Mouse (Mus musculus) NIH3T3 (cell line): Measurements from ENCODE around the gene Aqp6.

Experiments used
- DNase-seq: peaks from one replicate; pipeline ENCODE4 v3.0.0-alpha.2; 2012; ENCODE audit warnings: low read depth

The Aqp6 gene

DNA sequence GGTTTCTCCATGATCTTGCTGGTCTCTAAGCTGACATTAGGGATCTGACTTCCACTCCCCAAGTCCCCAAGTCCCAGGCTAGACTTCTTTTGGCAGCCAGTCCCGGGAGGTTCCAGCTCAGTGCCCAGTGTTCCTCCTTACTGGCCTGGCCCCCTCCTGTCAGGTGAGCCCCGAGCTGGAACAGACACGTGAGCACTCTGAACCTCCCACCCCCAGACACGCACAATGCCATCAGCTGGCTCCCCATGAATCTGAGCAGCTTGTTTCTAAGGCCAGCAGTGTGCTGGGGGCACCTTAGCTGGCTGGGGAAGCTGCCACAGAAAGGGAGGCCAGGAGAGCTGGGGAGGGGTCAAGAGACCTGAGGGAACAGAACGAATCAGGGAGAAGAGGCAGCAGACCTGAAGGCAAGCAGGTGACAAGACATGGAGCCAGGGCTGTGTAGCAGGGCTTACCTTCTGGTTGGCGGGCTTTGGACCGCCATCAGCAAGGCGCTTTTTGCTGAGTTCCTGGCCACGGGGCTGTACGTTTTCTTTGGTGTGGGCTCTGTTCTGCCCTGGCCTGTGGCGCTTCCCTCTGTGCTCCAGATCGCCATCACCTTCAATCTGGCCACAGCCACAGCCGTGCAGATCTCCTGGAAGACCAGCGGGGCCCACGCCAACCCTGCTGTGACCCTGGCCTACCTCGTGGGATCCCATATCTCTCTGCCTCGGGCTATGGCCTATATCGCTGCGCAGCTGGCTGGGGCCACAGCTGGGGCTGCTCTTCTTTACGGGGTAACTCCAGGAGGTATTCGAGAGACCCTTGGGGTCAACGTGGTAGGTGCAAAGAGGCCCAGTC lies at the start of gene Aqp6:
Gene Aqp6, plus strand, starts transcription at position 415 of the 837 bp plus-strand sequence.
- DNase-seq, result no peak

DNA sequence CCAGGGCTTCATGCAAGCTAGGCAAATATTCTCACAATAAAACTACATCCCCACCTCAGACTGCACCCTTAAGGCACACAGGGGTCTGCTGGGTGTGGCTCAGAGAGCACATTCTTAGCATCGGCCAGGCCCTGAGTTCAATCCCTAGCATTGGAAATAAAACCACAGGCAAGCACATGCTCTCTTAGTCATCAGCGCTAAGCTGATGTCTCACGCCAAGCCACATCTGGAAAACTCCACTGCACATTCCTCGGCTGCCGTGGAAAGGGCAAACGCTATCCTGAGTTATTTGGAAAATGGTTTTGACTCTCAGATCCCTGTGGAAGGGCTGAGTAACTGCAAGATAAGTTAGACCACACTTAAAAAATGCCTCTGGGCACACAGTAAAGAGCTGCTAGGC lies 47.4 kb upstream of the Aqp6 start:
- DNase-seq, result peak; percentile 96

DNA sequence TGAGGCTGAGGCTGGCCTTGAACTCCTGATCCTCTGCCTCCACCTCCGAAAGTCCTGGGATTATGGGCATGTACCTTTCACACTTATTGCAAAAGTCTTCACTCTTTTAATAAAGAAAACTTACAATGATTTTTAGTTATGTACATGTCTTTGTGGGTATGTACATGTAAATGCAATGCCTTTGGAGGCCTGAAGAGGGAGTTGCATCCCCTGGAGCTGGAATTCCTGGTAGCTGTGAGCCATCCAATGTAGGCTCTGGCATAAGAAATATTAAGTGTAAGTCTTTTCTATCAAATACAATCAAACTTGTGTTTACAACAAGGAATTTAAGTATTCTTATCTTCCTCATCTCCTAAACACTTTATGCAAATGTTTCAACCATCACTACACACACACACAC lies 42.3 kb upstream of the Aqp6 start:
- DNase-seq, result no peak

GRCm38 (mm10) chr15:99560246-99560645 lies 41.0 kb upstream of the Aqp6 start:
- DNase-seq, result peak; percentile 70

GRCm38 (mm10) chr15:99567371-99567770 lies 33.8 kb upstream of the Aqp6 start:
- peak; percentile 58 for DNase-seq

DNA sequence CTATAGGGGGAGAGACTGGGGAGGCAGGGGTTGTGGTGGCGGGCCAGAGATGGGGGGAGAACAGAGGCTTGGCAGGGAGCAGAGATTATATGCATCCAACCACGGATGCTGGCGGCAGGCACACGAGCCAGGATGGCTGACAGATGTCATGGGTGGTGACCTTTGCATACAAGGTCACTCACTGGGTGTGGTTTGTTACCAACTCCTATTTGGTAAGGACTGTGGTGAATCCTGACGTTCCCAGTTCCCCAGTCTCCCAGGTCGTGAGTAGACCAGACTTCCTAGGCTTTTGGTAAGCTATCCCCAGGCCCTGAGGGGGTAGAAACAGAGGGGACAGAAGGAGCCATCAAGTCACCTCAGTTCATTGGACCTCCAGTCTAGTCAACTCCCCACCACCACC lies 32.5 kb upstream of the Aqp6 start:
- no peak for DNase-seq

DNA sequence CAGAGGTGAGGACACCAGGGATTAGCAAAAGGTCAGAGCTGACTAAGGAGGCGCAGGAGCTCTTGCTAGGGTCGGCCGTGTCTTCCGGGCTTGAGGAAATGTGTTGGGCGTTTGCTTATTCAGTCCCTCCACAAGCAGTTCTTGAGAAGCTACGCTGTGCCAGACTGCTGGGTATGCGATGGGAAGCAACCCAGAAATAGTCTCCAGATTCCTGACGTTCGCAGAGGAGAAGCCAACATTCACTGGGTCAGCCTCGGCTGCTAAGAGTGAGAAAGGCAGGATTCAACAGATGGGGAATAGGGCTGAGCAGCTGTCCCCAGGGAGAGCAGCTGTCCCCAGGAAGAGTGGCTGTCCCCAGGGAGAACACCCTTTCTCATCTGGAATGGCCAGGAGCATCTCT lies 32.1 kb upstream of the Aqp6 start:
- no peak for DNase-seq

GRCm38 (mm10) chr15:99578802-99579485 lies 22.3 kb upstream of the Aqp6 start, which contains the start of gene Aqp2:
Gene Aqp2 (plus strand): TSS chr15:99579055.
- DNase-seq, result no peak

- DNase-seq, result peak; percentile 56
These were observed 17.5 kb upstream of the Aqp6 start for GRCm38 (mm10) chr15:99583463-99584344.

- DNase-seq, result peak; percentile 86
These were observed 16.6 kb upstream of the Aqp6 start for GRCm38 (mm10) chr15:99584407-99585202.

- DNase-seq, result peak; percentile 61
These were observed 15.5 kb upstream of the Aqp6 start for GRCm38 (mm10) chr15:99585741-99586140.

- DNase-seq, result no peak
These were observed 14.7 kb upstream of the Aqp6 start for GRCm38 (mm10) chr15:99586525-99586924.

DNA sequence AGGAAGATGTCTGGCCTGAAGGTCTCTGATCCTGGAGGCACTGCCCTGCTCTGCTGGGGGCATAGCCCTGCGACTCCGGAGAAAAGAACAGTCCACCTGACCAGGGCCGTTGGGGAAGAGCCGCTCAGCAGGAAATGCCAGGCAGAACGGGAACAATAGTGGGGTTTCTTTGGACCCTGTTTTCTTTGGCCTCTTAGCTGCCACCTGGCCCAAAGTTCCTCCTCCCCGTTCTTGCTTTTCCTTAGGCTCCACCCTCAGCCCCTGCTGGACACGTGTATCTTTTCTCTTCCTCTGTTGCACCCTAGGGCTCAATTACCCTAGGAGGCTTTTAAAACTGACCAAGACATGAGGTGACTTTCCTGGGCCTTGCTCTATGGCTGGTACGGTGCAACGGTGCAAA lies 12.0 kb upstream of the Aqp6 start:
- no peak for DNase-seq

DNA sequence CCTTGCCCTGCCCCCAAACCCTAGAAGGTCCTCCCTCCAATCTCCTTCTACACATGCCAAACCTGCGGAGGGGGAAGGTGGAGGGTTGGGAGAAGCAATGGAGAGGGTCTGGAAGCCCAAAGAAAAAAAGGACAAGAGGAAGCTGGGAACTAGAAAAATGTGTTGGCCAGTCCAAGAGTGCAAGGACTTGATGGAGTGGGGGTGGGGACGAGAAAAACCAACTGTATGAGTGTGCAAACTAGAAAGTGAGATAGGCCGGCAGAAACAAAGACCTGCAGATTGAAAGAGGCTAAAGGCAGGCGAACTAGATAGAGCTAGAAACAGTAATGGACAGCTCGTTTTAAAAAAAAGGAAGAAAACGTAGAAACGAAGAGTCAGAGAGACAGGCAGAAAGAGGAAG lies 11.5 kb upstream of the Aqp6 start:
- DNase-seq, result no peak

DNA sequence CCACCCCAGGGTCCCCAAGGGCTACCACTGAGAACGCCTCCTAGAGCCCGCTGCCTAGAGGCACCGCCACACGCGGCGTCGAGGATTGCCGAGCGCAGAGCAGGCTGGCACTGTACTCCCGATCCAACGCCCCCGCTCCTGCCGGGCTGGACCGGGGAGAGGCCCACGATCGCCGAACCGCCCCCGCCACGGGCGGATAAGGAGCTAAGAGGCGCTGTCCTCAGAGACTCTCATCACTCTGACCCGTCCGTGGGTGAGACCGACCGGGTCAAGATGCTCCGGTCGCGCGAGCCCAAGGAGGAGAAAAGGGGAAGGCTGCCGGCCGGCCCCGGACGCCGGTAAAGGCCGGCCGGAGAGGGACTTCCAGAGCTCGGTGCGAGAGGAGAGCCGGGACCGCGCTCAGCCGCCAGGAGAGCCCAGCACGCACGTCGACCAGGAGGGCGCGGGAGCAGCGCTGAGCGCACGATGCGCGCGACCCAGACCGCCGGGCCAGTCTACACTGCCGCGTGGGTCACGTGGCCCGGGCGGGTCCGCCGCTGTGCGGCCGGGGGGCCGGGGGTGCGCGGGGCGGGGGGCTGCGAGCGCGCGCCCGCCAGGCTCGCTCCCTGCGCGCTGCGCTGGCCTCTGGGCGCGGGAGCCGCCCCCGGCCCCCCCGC lies 10.6 kb upstream of the Aqp6 start, which contains the start of gene Aqp5:
Gene Aqp5, plus strand, starts transcription at position 354 of the 656 bp plus-strand sequence.
- no peak for DNase-seq

- peak; percentile 84 for DNase-seq
These were observed 9.0 kb upstream of the Aqp6 start for GRCm38 (mm10) chr15:99592177-99592576.

- no peak for DNase-seq
These were observed 8.3 kb upstream of the Aqp6 start for GRCm38 (mm10) chr15:99592877-99593276.

- peak; percentile 50 for DNase-seq
These were observed 6.2 kb upstream of the Aqp6 start for GRCm38 (mm10) chr15:99594951-99595350.

- DNase-seq, result peak; percentile 97
These were observed 5.0 kb upstream of the Aqp6 start for GRCm38 (mm10) chr15:99596056-99596687.

DNA sequence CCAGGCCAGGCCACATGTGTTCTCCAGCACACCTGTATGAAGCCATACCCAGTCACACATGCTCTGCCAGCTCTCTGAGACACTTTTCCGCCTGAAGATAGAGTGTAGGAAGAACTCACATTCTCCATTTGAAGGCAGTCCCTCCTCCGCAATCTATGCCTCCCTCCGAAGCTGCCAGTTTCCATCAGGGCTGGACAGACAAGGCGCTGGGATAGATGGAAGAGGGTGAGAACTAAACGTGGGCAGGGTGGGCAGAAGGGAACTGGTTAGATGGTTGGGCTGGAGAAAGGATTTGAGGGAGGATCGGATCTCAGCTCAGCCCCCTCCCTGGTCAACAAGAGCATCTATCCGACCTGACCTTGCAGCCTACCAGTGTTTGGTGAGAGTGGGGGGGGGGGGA lies 4.4 kb upstream of the Aqp6 start:
- DNase-seq, result no peak
